Mouse (Mus musculus): ENCODE data around the gene Gtpbp10.

- TF ChIP-seq CTCF (IDR thresholded peaks at IDR 0.05; ENCODE audit: low read depth) (peak; percentile 66), EP300 (IDR thresholded peaks at IDR 0.05; ENCODE audit: low read depth) (no peak)
Measured at GRCm38 (mm10) chr5:5507701-5508225, 51.6 kb downstream of the Gtpbp10 start.
